Mouse (Mus musculus): Measurements from ENCODE around the gene Qsox2.

The Qsox2 gene

GRCm38 (mm10) chr2:26223961-26224360 lies 13.4 kb downstream of the Qsox2 start:
- DNase-seq = peak; percentile 45 to 62

GRCm38 (mm10) chr2:26214526-26214925 lies 22.8 kb downstream of the Qsox2 start:
- peak; percentile 95 for DNase-seq

- peak; percentile 52 to 54 for DNase-seq
Measured at GRCm38 (mm10) chr2:26209566-26209965, 27.8 kb downstream of the Qsox2 start.

GRCm38 (mm10) chr2:26208126-26208789 lies 29.1 kb downstream of the Qsox2 start, which contains the start of gene Lhx3:
Lhx3 (minus strand) TSS chr2:26208289.
- DNase-seq = peak; percentile 52 to 58

GRCm38 (mm10) chr2:26207559-26207958 lies 29.8 kb downstream of the Qsox2 start:
- DNase-seq = peak in 1 of 2 experiments; percentile 44

- DNase-seq = no peak
Measured at GRCm38 (mm10) chr2:26205761-26206160, 31.6 kb downstream of the Qsox2 start.

- peak in 1 of 2 experiments; percentile 32 for DNase-seq
Measured at GRCm38 (mm10) chr2:26205126-26205525, 32.2 kb downstream of the Qsox2 start.

- DNase-seq = peak; percentile 52 to 57
Measured at GRCm38 (mm10) chr2:26202849-26203475, 34.4 kb downstream of the Qsox2 start.

- peak in 1 of 2 experiments; percentile 40 for DNase-seq
Measured at GRCm38 (mm10) chr2:26201926-26202848, 35.1 kb downstream of the Qsox2 start.

- DNase-seq = no peak
Measured at GRCm38 (mm10) chr2:26198488-26198887, 38.8 kb downstream of the Qsox2 start.

- no peak for DNase-seq
Measured at GRCm38 (mm10) chr2:26194552-26195339, 42.6 kb downstream of the Qsox2 start.

- no peak for DNase-seq
Measured at GRCm38 (mm10) chr2:26188517-26188916, 48.8 kb downstream of the Qsox2 start.

GRCm38 (mm10) chr2:26184352-26184751 lies 53.0 kb downstream of the Qsox2 start:
- no peak for DNase-seq

GRCm38 (mm10) chr2:26182646-26183045 lies 54.7 kb downstream of the Qsox2 start:
- DNase-seq = peak; percentile 85 to 89

- no peak for DNase-seq
Measured at GRCm38 (mm10) chr2:26177189-26177588, 60.1 kb downstream of the Qsox2 start.

- DNase-seq = no peak
Measured at GRCm38 (mm10) chr2:26176731-26177130, 60.6 kb downstream of the Qsox2 start.

- peak; percentile 34 to 69 for DNase-seq
Measured at GRCm38 (mm10) chr2:26175191-26175590, 62.1 kb downstream of the Qsox2 start.

- no peak for DNase-seq
Measured at GRCm38 (mm10) chr2:26172166-26172565, 65.2 kb downstream of the Qsox2 start.

- no peak for DNase-seq
Measured at GRCm38 (mm10) chr2:26170376-26170775, 66.9 kb downstream of the Qsox2 start.

- no peak for DNase-seq
Measured at GRCm38 (mm10) chr2:26168843-26169579, 68.3 kb downstream of the Qsox2 start.

GRCm38 (mm10) chr2:26166890-26167289 lies 70.4 kb downstream of the Qsox2 start:
- DNase-seq = no peak

Measured in cerebellum, postnatal 14 days (tissue).